Mouse (Mus musculus) MEL (cell line): ENCODE measurements around the gene Ube2j1.

Experiments used
- BHLHE40 ChIP-seq: IDR thresholded peaks from 2 replicates; pipeline ENCODE4 v1.6.1; 2012; ENCODE audit warnings: low read depth, mild to moderate bottlenecking, inconsistent platforms, low read length, improper control_type of control experiment, borderline replicate concordance
- EP300 ChIP-seq, 2 experiments: IDR thresholded peaks; 2 replicates each; pipeline ENCODE4 v1.6.1; 2011; ENCODE audit warnings: improper control_type of control experiment in 2 of 2, low read length in 2 of 2, low read depth in 1 of 2, mild to moderate bottlenecking in 1 of 2
- ETS1 ChIP-seq: IDR thresholded peaks from 2 replicates; pipeline ENCODE4 v1.6.1; 2012; ENCODE audit warnings: low read depth, mild to moderate bottlenecking, inconsistent platforms, low read length, improper control_type of control experiment, moderate library complexity
- JUND ChIP-seq: IDR thresholded peaks from 2 replicates; pipeline ENCODE4 v1.6.1; 2011; ENCODE audit warnings: low read depth, mild to moderate bottlenecking, improper control_type of control experiment, low read length
- MAZ ChIP-seq: IDR thresholded peaks from 2 replicates; pipeline ENCODE4 v1.6.1; 2012; ENCODE audit warnings: low read depth, mild to moderate bottlenecking, inconsistent platforms, low read length, improper control_type of control experiment
- POLR2AphosphoS2 ChIP-seq: IDR thresholded peaks from 2 replicates; pipeline ENCODE4 v1.6.1; 2011; ENCODE audit warnings: low read length, improper control_type of control experiment
- RCOR1 ChIP-seq: IDR thresholded peaks from 2 replicates; pipeline ENCODE4 v1.6.1; 2012; ENCODE audit warnings: low read depth, mild to moderate bottlenecking, inconsistent platforms, low read length, improper control_type of control experiment
- TBP ChIP-seq: IDR thresholded peaks from 2 replicates; pipeline ENCODE4 v1.8.0; 2011; ENCODE audit warnings: low read depth, low read length, improper control_type of control experiment
- USF2 ChIP-seq, 2 experiments: IDR thresholded peaks; 2 replicates each; pipeline ENCODE4 v1.6.1; 2011 to 2012; ENCODE audit warnings: improper control_type of control experiment in 2 of 2, low read length in 2 of 2, borderline replicate concordance in 1 of 2, inconsistent platforms in 1 of 2, low read depth in 1 of 2, mild to moderate bottlenecking in 1 of 2; ENCODE audit not compliant: insufficient read depth in 1 of 2

DNA sequence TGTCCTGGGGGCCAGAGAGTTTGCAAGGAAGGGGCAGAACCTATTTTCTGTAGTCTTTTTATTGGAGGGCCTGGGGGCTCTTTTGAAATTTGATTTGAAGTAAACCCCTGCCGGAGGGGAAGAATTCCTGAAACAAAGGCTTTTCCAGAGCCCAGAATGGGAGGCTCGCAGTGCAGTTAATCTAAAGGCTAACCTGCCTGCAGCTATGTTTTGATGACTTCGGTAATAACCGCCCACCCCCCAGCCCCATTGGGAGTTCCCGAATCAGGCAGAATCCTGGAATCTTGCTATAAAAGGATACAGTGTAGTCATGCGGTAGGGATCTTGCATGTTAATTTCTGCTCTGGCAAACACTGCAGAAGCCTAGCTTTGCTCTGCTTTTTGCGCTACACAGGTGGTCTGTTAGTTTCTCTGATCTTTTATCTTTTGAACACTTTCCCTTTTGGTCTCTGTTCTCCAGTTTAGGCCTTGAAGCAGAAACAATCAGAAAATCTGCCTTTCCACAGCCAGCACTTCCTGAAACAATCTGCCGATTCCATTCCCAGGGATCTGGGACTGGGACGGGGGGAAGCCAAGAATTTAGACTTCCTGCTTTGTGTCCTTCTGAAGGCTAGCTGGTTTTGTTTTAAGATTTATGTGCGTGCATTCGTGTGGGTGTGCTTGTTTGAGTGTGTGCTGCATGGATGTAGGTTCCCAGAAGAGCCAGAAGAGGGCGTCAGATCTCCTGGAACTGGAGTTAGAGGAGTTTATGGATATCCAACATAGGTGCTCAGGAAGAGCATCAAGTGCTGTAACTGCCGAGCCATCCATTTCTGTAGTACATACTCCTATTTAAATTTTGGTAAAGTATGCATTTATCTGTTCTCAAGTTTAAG lies 46.2 kb upstream of the Ube2j1 start:
- no peak for TF ChIP-seq ETS1
- no peak for TF ChIP-seq EP300 (IDR thresholded peaks at IDR 0.05; ENCODE audit: low read depth in 1 of 2, low read length in 2 of 2)
- no peak for TF ChIP-seq TBP
- no peak for TF ChIP-seq POLR2AphosphoS2
- TF ChIP-seq RCOR1: no peak
- no peak for TF ChIP-seq USF2 (IDR thresholded peaks at IDR 0.05; ENCODE audit: borderline replicate concordance in 1 of 2, insufficient read depth in 1 of 2, low read depth in 1 of 2, low read length in 2 of 2)
- TF ChIP-seq BHLHE40: no peak
- TF ChIP-seq MAZ: no peak
- TF ChIP-seq JUND: no peak
